Mouse (Mus musculus): Measurements from ENCODE around the gene Irf2.
"Not testable (repeated sequence)": the region's sequence is repeated elsewhere in the genome, so short reads cannot be mapped to it uniquely, and the experiment has no call there.

Gene Irf2

DNA sequence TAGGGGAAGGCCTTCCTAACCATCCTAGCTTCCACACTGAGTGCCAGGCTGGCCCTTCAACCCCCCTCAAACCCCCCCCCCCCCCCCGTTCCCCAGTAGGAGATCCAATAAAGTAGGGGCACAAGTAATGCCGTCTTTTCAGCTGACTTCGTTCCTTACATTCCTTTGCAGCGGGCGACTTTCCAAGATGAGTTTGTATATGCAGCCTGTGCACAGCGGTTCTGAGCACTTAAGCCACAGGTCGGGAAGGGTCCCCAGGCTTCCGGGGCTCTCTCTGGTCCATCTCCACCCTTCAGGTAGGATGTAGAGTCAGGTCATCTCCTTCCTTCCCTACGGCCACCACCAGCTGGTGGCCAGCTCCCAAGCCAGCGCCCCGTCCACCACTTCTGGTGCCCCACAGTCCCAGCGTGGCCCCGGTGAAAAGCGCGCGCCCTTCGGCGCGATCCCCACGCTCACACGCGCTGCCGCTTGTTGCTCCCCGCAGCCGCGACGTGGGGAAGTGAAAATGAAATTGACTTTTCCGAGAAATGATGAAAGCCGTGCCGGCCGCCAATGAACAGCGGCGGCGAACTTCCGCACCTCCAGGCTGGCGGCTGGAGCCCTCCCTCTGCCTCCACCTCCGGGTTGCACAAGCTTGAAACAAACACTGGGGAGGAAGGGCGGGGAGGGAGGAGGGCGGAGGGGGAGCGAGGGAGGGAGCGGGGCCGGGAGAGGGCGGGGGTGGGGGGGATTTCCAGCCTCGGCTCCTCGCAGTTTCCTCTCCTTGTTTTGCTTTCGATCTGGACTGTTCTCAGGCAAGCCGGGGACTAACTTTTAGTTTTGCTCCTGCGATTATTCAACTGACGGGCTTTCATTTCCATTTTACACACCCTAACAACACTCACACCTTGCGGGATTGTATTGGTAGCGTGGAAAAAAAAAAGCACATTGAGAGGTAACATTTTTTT is at the start of gene Irf2:
Gene Irf2, plus strand, starts transcription at position 730 of the 947 bp plus-strand sequence.
- DNase-seq = peak; percentile 92

DNA sequence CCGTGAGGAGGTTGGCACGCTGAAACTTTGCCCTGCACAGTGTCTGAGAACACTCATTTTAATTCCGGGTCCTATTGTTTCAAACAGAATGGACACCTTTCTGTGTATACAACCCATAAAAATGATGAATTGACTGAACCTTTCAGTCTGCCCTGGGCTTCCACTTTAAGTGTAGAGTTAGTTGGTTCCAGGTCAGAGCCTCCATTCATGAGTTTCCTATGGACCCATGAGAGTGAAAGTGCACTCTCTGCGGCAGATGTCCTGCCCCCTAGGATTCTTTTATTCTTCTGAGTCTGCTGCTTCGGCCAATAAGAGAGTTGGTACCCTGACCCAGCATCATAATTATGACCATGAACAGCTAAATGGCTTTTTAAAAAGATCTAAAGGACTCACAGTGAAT is 49.4 kb upstream of the Irf2 start:
- DNase-seq = peak; percentile 48

DNA sequence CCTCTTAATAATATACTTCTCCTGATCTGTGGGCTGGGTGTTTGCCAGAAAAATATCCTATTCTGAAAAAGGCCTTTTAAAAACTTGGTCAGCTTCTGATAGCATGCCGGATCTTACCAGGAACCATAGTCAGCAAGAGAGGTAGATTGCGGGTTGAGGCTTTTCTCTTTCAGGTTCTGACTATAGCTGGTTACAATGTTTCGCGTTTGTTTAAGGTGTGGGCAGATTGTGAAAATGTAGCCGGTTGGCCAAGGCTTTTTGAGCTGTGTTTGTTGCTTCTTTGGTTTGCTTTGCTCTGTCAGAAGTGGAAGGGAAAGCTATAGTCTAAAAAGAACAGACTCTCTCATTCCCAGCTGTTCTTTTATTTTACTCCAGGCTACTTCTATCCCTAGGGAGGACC is 49.0 kb upstream of the Irf2 start:
- no peak for DNase-seq

DNA sequence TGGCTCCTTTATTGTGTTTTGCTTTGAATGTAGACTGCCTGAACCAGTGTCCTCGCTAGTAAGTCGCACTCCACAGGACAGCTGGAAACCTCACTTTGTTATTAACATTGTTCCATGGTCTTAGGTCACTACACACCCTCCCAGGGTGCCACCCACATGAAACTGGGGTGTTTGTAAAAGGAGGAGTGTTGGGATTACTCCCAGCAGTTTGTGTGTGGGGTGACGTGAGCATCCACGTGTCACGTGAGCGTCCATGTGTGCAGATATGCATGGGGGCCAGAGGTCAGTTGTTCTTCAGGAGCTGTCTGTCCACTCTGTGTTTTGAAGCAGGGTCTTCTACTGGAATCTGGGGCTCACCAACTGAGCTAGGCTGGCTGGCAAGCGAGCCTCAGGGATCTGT is 48.2 kb upstream of the Irf2 start:
- no peak for DNase-seq

DNA sequence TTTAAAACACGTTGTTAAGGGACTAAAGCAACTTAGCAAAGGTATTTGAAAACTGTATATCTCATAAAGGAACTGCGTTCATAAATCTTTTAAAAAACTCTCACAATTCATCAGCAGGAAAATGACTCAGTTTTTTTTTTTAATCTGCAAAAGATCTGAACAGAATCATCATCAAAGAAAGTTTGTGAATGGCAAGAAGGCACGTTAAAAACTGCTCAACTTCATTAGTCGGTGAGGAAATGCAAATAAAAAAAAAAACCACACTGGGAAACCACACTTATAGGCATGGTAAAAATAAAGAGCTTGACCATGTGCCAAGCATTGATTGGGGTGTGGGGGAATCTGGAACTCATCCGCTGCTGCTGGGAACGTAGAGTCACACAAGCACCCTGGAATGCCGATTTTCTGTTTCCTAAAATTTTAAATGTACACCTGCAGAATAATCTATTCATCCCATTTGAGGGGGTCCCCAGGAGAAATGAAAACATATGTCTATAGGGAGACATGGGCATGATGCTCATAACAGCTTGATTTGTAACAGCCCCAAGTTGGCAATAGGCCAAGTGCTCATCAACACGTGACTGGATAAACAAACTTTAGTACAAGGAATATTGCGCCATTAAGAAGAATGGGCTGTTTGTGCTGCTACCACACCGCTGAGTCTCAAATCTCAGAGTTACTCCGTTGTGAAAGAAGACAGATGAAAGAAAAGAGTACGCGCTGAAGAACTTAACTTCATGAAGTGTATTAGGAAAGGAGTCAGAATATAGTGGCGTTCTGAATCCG is 43.1 kb upstream of the Irf2 start:
- DNase-seq = no peak

DNA sequence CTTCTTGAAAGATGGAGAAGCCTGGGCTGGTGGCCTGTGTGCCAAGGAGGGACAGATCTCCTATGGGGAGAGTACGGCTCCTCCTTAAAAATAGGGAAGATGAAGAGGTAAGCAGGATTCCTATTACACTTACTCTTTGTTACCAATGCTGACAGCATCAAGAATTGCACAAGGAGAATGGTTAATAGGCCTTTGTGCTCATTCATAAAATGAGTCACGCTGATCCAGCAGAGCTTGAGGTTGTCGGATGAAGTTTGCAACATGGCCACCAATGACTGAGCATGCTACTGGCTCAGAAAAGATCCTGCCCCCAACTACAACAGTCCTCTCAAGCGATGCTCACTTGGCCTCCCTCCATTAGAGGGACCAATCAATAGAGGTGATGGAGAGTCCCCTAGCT is 42.0 kb upstream of the Irf2 start:
- DNase-seq = no peak

DNA sequence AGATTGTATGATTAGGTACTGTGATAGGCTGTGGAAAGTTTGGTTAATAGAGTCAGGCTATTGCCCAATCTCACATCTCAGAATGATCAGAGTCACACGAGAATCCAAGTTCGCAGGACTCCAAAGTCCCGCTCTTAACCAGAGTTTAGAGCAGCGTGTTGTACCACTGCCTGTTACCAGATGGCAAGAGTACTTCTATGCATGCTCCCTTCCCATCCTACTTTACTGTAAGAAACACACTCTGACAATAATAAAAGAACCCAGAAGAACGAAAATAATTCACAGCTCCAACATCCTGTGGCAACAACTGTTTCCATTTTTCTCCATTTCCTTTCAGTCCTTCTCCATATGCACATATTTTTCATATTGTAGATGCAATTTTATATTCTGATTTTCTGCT is 41.4 kb upstream of the Irf2 start:
- no peak for DNase-seq

DNA sequence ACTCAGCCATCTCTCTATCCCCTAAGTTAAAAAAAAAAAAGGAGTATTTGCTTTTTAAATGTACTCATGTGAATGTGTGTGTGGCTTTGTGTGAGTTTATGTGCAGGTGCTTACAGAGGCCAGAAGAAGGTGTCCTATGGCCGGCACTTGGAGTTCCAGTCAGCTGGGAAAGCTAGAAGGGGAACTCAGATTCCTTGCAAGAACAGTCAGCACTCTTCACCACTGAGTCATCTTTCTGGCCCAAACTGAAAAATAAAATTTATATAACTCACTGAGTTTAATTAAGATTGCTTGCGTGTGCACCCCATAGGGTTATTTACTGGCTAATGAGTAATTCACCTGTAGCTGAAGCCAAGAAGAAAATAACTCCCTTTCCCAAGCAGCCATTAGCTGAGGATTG is 34.4 kb upstream of the Irf2 start:
- DNase-seq = no peak

DNA sequence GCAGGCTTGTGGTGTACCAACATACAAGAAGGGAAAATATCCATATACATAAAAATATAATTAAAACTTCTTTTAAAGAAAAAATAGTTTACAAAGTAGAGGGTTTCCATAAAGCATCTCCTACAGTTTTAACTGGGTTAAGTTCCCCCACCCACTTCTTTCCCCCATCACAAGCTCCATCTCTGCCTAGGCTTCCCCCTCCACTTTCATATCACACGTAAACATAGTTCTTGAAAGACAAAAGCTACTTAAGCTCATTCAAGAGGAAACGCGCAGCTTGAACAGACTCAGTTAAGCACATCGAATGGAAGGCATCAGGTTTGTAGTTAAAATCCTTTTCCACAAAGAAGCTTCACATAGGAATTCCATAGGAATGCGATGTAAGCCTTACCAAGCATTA is 32.8 kb upstream of the Irf2 start:
- no peak for DNase-seq

DNA sequence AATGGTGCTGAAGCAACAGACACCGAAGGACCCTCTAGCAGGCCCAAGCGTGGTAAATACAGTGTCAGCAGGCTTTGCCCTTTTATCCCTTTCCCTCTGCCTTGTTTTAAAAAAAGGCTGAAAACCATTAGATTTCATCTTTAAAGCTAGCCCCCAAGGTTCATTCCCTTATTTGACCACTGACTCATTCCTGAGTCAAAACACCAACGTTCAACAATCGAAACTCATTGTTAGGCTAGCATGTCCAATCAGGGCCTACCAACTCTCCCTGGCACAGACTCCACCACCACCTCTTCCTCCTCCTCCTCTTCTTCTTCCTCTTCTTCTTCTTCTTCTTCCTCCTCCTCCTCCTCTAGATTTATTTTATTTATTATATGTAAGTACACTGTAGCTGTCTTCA is 30.2 kb upstream of the Irf2 start:
- DNase-seq = no peak

DNA sequence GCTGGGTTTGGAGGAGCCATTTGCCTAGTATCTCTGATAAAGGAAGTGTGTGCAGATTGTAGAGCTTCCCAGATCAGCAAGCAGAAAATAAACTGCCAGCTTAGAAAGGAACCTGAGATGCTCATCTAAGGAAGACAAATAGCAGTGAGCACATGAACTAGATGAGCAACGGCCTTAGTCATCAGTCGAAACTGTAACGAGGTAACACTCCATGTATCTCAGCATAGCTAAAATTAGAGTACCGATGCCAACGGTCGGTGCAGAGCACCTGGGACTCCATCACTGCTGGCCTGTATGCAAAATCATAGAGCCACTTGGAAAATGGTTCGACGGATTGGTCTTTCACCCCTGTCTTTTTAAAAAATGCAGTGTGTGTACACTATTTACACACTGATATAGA is 29.2 kb upstream of the Irf2 start:
- no peak for DNase-seq

DNA sequence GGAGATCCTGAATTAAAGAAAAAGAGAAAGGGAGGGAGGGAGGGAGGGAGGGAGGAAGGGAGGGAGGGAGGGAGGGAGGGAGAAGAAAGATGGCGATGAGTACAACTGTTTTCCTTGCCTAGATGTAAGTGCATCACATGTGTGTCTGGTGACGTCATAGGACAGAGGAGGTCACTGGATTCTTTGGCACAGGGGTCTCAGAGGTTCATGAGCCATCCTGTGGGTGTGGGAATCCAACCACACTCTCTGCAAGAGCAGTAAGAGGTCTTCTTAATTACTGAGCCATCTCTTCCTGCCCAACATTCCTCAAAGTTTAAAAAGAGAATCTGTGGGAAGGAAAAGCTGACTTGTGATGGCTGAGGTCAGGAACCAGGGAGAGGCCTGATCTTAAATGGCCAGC is 28.0 kb upstream of the Irf2 start:
- no peak for DNase-seq

DNA sequence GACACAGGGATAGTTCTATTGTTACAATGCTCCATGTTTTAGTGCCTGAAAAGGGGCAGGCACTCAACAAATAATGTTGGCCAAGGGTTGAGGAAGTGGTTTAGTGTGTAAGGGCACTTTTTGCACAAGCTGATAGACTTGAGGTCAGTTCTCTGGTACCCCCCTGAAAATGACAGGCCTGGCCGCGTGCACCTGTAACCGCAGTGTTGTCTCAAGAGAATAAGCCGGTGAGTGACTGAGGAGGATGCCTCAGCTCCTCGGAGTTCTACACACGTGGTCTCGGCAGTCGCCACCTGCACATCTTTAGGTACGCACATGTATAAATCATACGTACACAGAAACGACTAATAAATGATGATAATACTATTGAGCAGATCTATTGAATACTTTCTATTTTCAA is 26.4 kb upstream of the Irf2 start:
- no peak for DNase-seq

DNA sequence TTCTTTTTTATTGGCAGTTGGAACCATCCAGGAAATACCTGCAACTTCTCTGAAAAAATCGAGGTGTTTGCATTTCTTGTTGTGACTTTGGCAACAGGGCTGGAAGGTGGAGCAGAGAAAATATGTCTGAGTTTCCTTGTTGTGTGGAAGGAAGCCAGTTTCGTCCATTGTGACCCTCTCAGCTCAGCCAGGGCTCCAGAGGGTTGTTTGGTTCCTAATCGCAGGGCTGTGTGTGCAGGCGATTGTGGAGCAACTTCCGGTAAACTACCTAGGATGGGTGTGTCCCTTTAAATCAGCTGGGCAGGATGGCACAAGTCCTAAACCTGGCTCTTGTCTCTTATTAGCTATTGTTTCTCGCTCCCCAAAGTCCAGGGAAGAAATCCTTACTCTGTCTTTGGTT is 25.7 kb upstream of the Irf2 start:
- DNase-seq = no peak

DNA sequence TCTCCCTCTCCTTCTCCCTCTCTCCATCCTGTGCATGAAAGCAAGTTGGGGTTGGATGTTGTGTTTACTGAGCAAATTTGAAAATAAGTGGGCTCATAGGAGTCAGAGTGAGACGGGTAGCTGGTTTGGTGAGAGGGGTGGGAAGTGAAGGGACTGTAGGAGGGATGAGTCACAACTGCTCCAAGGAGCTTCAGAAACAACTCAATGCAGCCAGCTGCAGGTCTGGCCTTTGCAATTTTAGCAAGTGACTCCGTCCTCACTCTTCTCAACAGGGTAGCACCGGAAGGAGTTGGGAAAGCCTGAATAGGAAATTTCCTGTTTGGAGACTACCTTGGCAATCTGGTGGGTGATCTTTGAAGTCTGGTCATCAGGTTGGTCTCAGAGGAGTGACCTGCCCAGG is 25.1 kb upstream of the Irf2 start:
- no peak for DNase-seq

DNA sequence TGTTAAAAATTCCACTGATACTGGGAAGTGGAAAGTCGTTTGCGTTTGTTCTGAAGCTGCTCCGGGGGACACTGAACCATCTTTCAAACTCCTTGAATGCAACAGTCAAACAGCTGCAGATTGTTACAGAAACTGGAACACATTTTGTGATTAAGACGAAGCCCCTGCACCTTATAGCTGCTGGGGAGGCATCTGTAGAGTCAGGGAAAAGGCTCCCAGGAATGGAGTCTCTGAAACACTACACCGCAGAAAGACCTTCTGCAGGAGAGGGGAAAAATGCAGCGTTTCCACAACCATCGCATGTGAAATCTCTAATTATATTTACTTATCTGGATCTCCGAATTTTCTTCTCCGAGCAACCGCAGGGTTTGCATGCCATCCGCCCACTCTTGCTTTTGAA is 23.1 kb upstream of the Irf2 start:
- DNase-seq = no peak

DNA sequence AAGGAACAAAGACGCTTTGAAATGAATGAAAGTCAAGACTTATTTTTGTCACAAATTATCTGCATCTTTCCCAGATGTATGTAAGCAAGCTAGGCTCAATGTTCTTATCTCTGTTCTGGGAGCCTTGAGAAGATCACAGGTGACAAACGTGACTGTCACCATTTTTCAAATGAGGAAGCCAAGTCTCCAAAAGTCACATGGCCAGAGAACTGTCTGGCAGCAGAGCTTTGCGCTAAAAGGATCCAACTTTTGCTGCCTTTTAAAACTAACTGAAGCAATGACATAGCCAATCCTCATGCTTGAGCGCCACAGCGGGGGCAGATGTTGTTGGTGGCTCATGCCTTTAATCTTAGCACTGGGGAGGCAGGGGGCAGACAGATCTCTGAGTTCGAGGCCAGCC is 22.4 kb upstream of the Irf2 start:
- DNase-seq = no peak

DNA sequence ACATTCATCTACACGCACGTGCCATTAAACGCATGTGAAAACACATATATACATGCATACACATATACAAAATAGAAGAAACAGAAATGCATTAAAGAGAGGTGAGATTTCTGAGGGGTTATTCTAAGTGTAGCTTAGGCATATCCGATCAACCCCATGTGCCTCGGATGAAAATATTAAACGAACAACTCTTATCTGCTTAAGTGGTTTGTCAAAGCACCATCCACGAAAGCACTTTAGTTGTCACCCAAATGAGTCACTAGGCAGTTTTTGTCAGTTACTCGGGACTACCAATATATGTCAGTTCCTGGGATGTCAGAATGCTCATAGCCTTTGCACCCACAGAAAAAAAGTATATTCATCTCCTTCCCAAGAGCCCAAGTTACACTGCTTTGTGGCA is 21.2 kb upstream of the Irf2 start:
- no peak for DNase-seq

DNA sequence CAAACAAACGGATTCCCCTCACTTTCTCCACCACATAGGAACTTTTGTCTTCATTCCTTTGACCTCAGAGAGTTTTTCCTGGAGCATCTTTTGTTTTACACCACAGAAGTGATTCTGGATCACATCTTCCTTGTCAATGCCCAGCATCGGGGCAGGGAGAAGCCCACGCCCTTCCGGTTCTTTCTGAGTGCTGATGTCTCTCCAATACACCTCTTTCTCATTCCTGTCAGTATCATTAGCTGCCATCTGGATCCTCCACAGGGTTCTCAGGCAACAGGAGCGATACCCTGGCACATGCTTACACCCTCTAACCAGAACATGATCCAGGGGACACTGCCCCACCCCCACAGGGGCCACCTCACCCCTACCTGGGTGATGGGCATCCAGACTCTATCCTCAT is 20.8 kb upstream of the Irf2 start:
- DNase-seq = no peak

DNA sequence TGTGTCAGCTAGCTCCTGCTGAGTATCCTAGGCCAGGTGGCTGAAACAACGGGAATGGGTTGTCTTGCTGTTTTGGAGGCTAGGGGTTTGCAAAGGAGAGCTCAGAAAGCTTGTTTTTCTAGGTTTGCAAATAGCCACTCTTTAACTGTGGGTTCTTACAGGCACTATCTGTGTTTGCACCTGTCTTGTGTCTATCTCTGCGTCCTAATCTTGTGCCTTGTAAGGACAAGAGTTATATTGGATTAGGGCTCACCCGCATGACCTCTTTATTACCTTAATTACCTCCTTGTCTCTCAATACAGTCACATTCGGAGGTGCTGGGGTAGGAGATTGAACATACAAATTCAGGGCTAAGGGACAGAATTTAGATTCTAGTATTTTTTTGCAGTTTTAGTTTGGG is 18.9 kb upstream of the Irf2 start:
- no peak for DNase-seq

DNA sequence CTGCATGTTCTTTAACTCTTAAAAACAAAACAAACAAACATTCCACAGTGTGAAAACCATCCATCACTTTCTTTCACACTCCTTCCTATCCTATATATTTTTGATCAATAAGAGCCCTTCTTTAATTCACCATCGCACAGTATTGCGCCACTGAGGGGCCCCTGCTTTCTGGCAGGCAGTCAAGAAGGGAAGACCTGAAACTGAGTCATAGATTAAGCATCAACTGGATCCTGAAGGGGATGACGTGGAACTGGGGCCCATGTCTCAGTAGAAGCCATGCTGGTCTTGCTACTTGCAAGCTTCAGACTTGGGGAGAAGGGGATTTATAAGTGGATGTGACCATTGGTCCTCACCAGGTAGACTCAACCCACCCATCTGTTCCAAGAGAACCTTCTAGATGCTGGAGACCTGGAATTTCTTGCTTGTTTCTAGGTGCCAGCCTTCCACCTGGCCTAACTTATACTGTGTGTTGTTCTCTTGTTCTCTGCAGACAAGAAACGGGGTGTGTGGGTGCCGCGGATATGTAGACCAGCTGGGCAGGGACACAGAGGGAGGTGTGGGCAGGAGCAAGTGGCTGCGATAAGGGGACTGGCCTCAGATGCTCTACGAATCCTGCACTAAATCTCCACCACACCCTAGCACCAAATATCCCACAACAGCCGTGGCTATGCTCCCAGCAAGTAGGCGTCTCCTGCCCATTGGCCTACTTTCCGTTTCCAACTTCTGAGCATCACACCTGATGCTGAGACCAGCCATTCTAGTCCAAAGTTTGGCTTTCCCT is 18.3 kb upstream of the Irf2 start:
- DNase-seq = no peak

DNA sequence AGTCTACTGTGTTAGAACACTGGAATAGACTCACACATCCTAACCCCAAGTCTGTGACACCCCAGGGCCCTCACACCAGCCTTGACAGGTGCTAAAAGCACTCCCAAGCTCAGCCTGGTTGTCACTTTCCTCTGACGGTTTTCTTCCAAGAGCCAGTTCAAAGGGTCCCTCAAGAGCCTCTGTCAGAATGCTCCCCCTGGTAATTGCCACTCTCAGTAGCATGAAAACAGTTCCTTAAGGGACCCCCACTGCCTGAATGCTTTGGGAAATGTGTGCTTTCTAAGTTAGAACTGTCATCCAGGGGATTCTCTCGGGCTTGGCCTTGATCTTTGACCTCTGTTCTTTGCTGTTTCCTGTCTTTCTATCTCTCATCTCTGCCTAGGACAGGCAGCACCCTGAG is 17.0 kb upstream of the Irf2 start:
- no peak for DNase-seq

DNA sequence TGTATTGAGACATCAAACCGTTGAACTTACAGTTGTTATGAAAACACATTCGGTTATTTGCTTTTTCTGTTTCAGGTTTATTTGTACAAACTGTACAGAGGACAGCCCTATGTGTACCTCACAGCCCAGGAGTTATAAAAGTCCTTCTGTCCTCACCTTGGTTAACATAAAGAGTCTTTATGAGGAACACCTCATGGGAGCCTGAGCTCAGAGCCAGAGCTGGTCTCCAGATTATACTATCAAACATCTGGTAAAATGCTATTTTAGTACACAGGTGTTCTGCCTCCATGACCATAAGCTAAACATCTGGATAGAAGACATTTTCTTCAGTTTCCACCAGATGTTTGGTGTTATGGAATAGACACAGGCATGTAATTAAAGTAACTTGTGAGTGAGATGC is 13.1 kb upstream of the Irf2 start:
- no peak for DNase-seq

DNA sequence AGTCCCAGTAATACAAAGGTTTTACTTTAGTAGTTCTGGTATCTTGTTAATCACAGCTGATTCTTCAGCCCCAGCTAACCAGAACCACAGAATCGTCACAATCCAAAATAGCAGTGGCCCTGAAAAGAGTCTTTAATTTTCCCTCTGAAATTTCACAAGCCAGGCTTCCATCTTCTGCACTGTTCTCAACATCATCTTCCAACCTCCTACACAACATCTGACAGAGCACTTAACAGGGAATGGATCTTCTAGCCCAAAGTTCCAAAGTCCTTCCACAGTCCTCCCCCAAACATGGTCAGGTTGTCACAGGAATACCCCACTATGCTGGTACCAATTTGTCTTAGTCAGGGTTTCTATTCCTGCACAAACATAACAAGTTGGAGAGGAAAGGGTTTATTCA is 9.9 kb upstream of the Irf2 start:
- DNase-seq = not testable (repeated sequence)
